Mouse (Mus musculus) intestine, embryonic 14.5 days (tissue): ENCODE results near the gene Arhgap15. TPM values are rescaled to one million over a fixed set of nuclear protein-coding genes. Genes with fewer than 3 reads are reported as not detected.

ENCODE experiments used
- ATAC-seq: fragments of 200-750 bp; cut with Nextera tagmentation; replicated peaks from 2 replicates; pipeline ENCODE4 v1.8.0; 2017; ENCODE audit warnings: low read depth, moderate number of reproducible peaks, moderate TSS enrichment, moderate library complexity; ENCODE audit not compliant: low FRiP score, low TSS enrichment
- DNase-seq: peaks from one replicate; pipeline ENCODE4 v3.0.0-alpha.2; 2018; ENCODE audit warnings: low spot score
- H3K27ac ChIP-seq: fragments of 300-500 bp; sonication (generic); 2 replicates; pipeline ENCODE4 v1.5.1; 2014; ENCODE audit warnings: low read depth, mild to moderate bottlenecking, control low read depth
- H3K27me3 ChIP-seq: fragments of 300-500 bp; sonication (generic); replicated peaks from 2 replicates; pipeline ENCODE4 v1.6.1; 2014; ENCODE audit warnings: low read length, control low read depth; ENCODE audit not compliant: control insufficient read depth, insufficient read depth
- H3K36me3 ChIP-seq: fragments of 300-500 bp; sonication (generic); 2 replicates; pipeline ENCODE4 v1.6.1; 2014; ENCODE audit warnings: low read length, control low read depth; ENCODE audit not compliant: control insufficient read depth, insufficient read depth
- H3K4me1 ChIP-seq: fragments of 300-500 bp; sonication (generic); replicated peaks from 2 replicates; pipeline ENCODE4 v1.6.1; 2014; ENCODE audit warnings: low read length, control low read depth, mixed read lengths; ENCODE audit not compliant: control insufficient read depth, insufficient read depth
- H3K4me2 ChIP-seq: fragments of 300-500 bp; sonication (generic); 2 replicates; pipeline ENCODE4 v1.6.1; 2014; ENCODE audit warnings: low read length
- H3K4me3 ChIP-seq: fragments of 300-500 bp; sonication (generic); 2 replicates; pipeline ENCODE4 v1.5.1; 2014; ENCODE audit warnings: low read depth, low read length, control low read depth, mixed read lengths
- H3K9ac ChIP-seq: fragments of 300-500 bp; sonication (generic); 2 replicates; pipeline ENCODE4 v1.6.1; 2014; ENCODE audit warnings: mild to moderate bottlenecking, low read length
- H3K9me3 ChIP-seq: fragments of 300-500 bp; sonication (generic); 2 replicates; pipeline ENCODE4 v1.6.1; 2016; ENCODE audit warnings: low read length, control low read depth; ENCODE audit not compliant: control insufficient read depth
- WGBS: fragments of 180-500 bp; shearing (Covaris S2); extraction: QIAGEN DNeasy Blood & Tissue Kit; methylation state at CpG from one replicate; pipeline ENCODE4 v1.1.7; 2014; 5-methylcytosine and 5-hydroxymethylcytosine counted together
- polyA plus RNA-seq: library from polyadenylated mRNA; unstranded; fragments of >200 nt; fragmentation: Nextera tagmentation; extraction: Ambion mirVana; gene quantifications from 2 replicates; pipeline ENCODE4 v1.2.1, GENCODE M21; 2014

Gene Arhgap15
- polyA plus RNA-seq, 1 experiment from 2014 or later = 1.5 TPM

GRCm38 (mm10) chr2:43978177-43979013 lies 229.8 kb downstream of the Arhgap15 start:
- no peaks in the 10 kb centered on the region for H3K9me3 ChIP-seq
- no peak overlapping the region for H3K4me2 ChIP-seq
- ATAC-seq = no peak
- WGBS = 82% methylated on average over 13 of the region's 13 CpGs
- H3K27me3 ChIP-seq = no peaks in the 10 kb centered on the region
- no peaks in the 10 kb centered on the region for H3K36me3 ChIP-seq
- no peak overlapping the region for H3K27ac ChIP-seq
- no peak overlapping the region for H3K9ac ChIP-seq
- H3K4me1 ChIP-seq = no peaks in the 10 kb centered on the region
- no peak for DNase-seq
- no peak overlapping the region for H3K4me3 ChIP-seq

DNA sequence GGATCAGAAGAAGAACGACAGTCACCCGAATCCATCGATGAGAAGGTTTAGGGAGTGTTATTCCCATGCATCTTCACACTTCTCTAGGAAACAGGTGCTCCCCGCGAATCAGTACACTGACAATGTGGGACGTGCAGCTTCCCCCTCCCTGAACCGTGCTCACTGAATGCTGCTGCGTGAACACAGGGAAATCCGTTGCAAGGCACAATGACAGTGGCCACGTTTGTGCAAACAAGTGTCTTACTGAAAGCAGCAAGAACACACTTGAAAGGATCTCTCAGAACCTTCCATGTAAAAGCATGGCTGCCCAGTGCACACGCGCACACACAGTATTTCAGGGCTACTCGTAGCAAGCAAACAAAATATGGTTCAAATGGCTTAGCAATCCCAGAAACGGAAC lies 237.4 kb downstream of the Arhgap15 start:
- DNase-seq (no peak), ATAC-seq (no peak)
- no peak overlapping the region for H3K4me3 ChIP-seq
- no peaks in the 10 kb centered on the region for H3K4me1 ChIP-seq
- H3K36me3 ChIP-seq = no peaks in the 10 kb centered on the region
- no peaks in the 10 kb centered on the region for H3K27me3 ChIP-seq
- H3K9ac ChIP-seq = no peak overlapping the region
- WGBS = 78% methylated on average over 14 of the region's 14 CpGs
- H3K27ac ChIP-seq = no peak overlapping the region
- H3K4me2 ChIP-seq = no peak overlapping the region
- no peaks in the 10 kb centered on the region for H3K9me3 ChIP-seq

DNA sequence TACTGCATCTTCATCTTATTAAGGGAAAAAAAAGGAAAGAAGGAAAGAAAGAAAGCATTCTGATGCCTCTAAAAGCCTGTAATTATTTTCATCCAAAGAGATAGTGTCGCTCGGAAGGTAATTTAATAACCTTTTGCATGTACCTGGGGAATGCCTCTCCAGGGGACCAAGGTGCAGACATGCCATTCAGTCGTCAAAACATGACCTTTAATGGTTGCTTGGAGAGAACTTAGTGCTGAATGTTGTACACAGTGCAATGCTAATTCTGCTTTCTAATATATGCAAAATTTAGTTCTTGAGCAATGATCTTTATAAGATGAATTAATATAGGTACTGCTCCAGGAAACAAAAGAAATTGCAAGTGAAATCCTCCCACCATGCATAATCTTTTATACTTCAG lies 239.3 kb downstream of the Arhgap15 start:
- H3K9ac ChIP-seq = no peak overlapping the region

GRCm38 (mm10) chr2:43989850-43990249 lies 241.2 kb downstream of the Arhgap15 start:
- H3K4me1 ChIP-seq = no peaks in the 10 kb centered on the region
- no peak overlapping the region for H3K4me2 ChIP-seq
- ATAC-seq = no peak
- no peak overlapping the region for H3K9ac ChIP-seq
- no peak for DNase-seq
- no peaks in the 10 kb centered on the region for H3K27me3 ChIP-seq
- H3K36me3 ChIP-seq = no peaks in the 10 kb centered on the region
- no peak overlapping the region for H3K4me3 ChIP-seq
- no peak overlapping the region for H3K27ac ChIP-seq
- WGBS = 68% methylated on average over 5 of the region's 5 CpGs
- no peaks in the 10 kb centered on the region for H3K9me3 ChIP-seq

More for the DNA sequence above, 239.3 kb downstream of the Arhgap15 start:
- WGBS = 72% methylated on average over 3 of the region's 3 CpGs
- DNase-seq (no peak), ATAC-seq (no peak)
- Histone ChIP-seq H3K4me2 (no peak overlapping the region), H3K36me3 (no peaks in the 10 kb centered on the region), H3K27ac (no peak overlapping the region), H3K9me3 (no peaks in the 10 kb centered on the region), H3K4me1 (no peaks in the 10 kb centered on the region), H3K4me3 (no peak overlapping the region), H3K27me3 (no peaks in the 10 kb centered on the region)

- ATAC-seq (no peak), DNase-seq (no peak)
- H3K9ac ChIP-seq = no peak overlapping the region
- H3K27me3 ChIP-seq = no peaks in the 10 kb centered on the region
- H3K36me3 ChIP-seq = no peaks in the 10 kb centered on the region
- no peak overlapping the region for H3K4me3 ChIP-seq
- no peaks in the 10 kb centered on the region for H3K9me3 ChIP-seq
- no peak overlapping the region for H3K27ac ChIP-seq
- no peaks in the 10 kb centered on the region for H3K4me1 ChIP-seq
- WGBS = 91% methylated on average over 7 of the region's 7 CpGs
- H3K4me2 ChIP-seq = no peak overlapping the region
Observed at GRCm38 (mm10) chr2:43992510-43992909, 243.9 kb downstream of the Arhgap15 start.

- Histone ChIP-seq H3K27me3 (no peaks in the 10 kb centered on the region), H3K4me1 (no peaks in the 10 kb centered on the region), H3K9me3 (no peaks in the 10 kb centered on the region), H3K4me2 (no peak overlapping the region), H3K9ac (no peak overlapping the region), H3K36me3 (no peaks in the 10 kb centered on the region), H3K27ac (no peak overlapping the region), H3K4me3 (no peak overlapping the region)
- ATAC-seq = no peak
- no peak for DNase-seq
- WGBS = 80% methylated on average over 1 of the region's 1 CpGs
Observed at GRCm38 (mm10) chr2:44002454-44002853, 253.8 kb downstream of the Arhgap15 start.

GRCm38 (mm10) chr2:44010249-44010648 lies 261.6 kb downstream of the Arhgap15 start:
- DNase-seq (no peak), ATAC-seq (no peak)
- Histone ChIP-seq H3K4me3 (no peak overlapping the region), H3K9me3 (no peaks in the 10 kb centered on the region), H3K4me2 (no peak overlapping the region), H3K9ac (no peak overlapping the region), H3K4me1 (peaks cover 4% of the 10 kb centered on the region; the same call in 1 of the 2 replicates), H3K27me3 (no peaks in the 10 kb centered on the region), H3K27ac (no peak overlapping the region), H3K36me3 (no peaks in the 10 kb centered on the region)
- 54% methylated on average over 1 of the region's 1 CpGs for WGBS

- no peak for ATAC-seq
- WGBS = 90% methylated on average over 5 of the region's 5 CpGs
- no peaks in the 10 kb centered on the region for H3K36me3 ChIP-seq
Observed at GRCm38 (mm10) chr2:44013388-44013787, 264.8 kb downstream of the Arhgap15 start.

GRCm38 (mm10) chr2:44016720-44017119 lies 268.1 kb downstream of the Arhgap15 start:
- WGBS = 85% methylated on average over 3 of the region's 3 CpGs
- Histone ChIP-seq H3K4me2 (no peak overlapping the region), H3K27ac (no peak overlapping the region), H3K4me3 (no peak overlapping the region), H3K27me3 (no peaks in the 10 kb centered on the region), H3K36me3 (no peaks in the 10 kb centered on the region), H3K9me3 (no peaks in the 10 kb centered on the region), H3K9ac (no peak overlapping the region), H3K4me1 (no peaks in the 10 kb centered on the region)
- no peak for DNase-seq
- no peak for ATAC-seq

More at GRCm38 (mm10) chr2:44013388-44013787, 264.8 kb downstream of the Arhgap15 start:
- H3K9ac ChIP-seq = no peak overlapping the region
- H3K9me3 ChIP-seq = no peaks in the 10 kb centered on the region
- peaks cover 4% of the 10 kb centered on the region; the same call in 1 of the 2 replicates for H3K4me1 ChIP-seq
- no peaks in the 10 kb centered on the region for H3K27me3 ChIP-seq
- no peak for DNase-seq
- no peak overlapping the region for H3K27ac ChIP-seq
- H3K4me2 ChIP-seq = no peak overlapping the region
- no peak overlapping the region for H3K4me3 ChIP-seq
